Mouse (Mus musculus): ENCODE data around the gene Zfp507. TPM values are rescaled to one million over a fixed set of nuclear protein-coding genes. Genes with fewer than 3 reads are reported as not detected.

The Zfp507 gene
- polyA plus RNA-seq, 1 experiment, result 12.0 TPM

- Histone ChIP-seq H3K36me3 (ENCODE audit: control insufficient read depth, insufficient read depth, low read length) (no peaks in the 10 kb centered on the region), H3K27me3 (ENCODE audit: control insufficient read depth, insufficient read depth, low read length) (no peaks in the 10 kb centered on the region), H3K4me1 (ENCODE audit: control insufficient read depth, insufficient read depth, low read length) (no peaks in the 10 kb centered on the region), H3K27ac (ENCODE audit: control insufficient read depth, insufficient read depth, low read depth, low read length) (no peak overlapping the region), H3K4me3 (ENCODE audit: control insufficient read depth, low read depth, low read length) (no peak overlapping the region)
- TF ChIP-seq POLR2A (IDR thresholded peaks at IDR 0.05; ENCODE audit: control insufficient read depth, low read depth, low read length) (no peak), CTCF (IDR thresholded peaks at IDR 0.05; ENCODE audit: control insufficient read depth, insufficient read depth, insufficient replicate concordance, low read depth, low read length) (no peak)
Measured at GRCm38 (mm10) chr7:35738871-35739270, 63.9 kb downstream of the Zfp507 start.

- H3K36me3 ChIP-seq (ENCODE audit: control insufficient read depth, insufficient read depth, low read length), result no peaks in the 10 kb centered on the region
- no peak for TF ChIP-seq CTCF (IDR thresholded peaks at IDR 0.05; ENCODE audit: control insufficient read depth, insufficient read depth, insufficient replicate concordance, low read depth, low read length)
- TF ChIP-seq POLR2A (IDR thresholded peaks at IDR 0.05; ENCODE audit: control insufficient read depth, low read depth, low read length), result no peak
- no peak overlapping the region for H3K27ac ChIP-seq (ENCODE audit: control insufficient read depth, insufficient read depth, low read depth, low read length)
- H3K27me3 ChIP-seq (ENCODE audit: control insufficient read depth, insufficient read depth, low read length), result no peaks in the 10 kb centered on the region
- no peak overlapping the region for H3K4me3 ChIP-seq (ENCODE audit: control insufficient read depth, low read depth, low read length)
- peaks cover 2% of the 10 kb centered on the region; the same call in 1 of the 2 replicates for H3K4me1 ChIP-seq (ENCODE audit: control insufficient read depth, insufficient read depth, low read length)
Measured at GRCm38 (mm10) chr7:35733313-35734050, 69.3 kb downstream of the Zfp507 start.

GRCm38 (mm10) chr7:35732585-35733059 is 70.2 kb downstream of the Zfp507 start:
- Histone ChIP-seq H3K4me1 (ENCODE audit: control insufficient read depth, insufficient read depth, low read length) (peaks cover 2% of the 10 kb centered on the region; the same call in 1 of the 2 replicates), H3K27ac (ENCODE audit: control insufficient read depth, insufficient read depth, low read depth, low read length) (no peak overlapping the region), H3K36me3 (ENCODE audit: control insufficient read depth, insufficient read depth, low read length) (no peaks in the 10 kb centered on the region), H3K27me3 (ENCODE audit: control insufficient read depth, insufficient read depth, low read length) (no peaks in the 10 kb centered on the region), H3K4me3 (ENCODE audit: control insufficient read depth, low read depth, low read length) (no peak overlapping the region)
- TF ChIP-seq POLR2A (IDR thresholded peaks at IDR 0.05; ENCODE audit: control insufficient read depth, low read depth, low read length) (no peak), CTCF (IDR thresholded peaks at IDR 0.05; ENCODE audit: control insufficient read depth, insufficient read depth, insufficient replicate concordance, low read depth, low read length) (no peak)

- Histone ChIP-seq H3K27ac (ENCODE audit: control insufficient read depth, insufficient read depth, low read depth, low read length) (no peak overlapping the region), H3K36me3 (ENCODE audit: control insufficient read depth, insufficient read depth, low read length) (no peaks in the 10 kb centered on the region), H3K4me3 (ENCODE audit: control insufficient read depth, low read depth, low read length) (no peak overlapping the region), H3K27me3 (ENCODE audit: control insufficient read depth, insufficient read depth, low read length) (no peaks in the 10 kb centered on the region), H3K4me1 (ENCODE audit: control insufficient read depth, insufficient read depth, low read length) (peaks cover 2% of the 10 kb centered on the region; the same call in 1 of the 2 replicates)
- no peak for TF ChIP-seq POLR2A (IDR thresholded peaks at IDR 0.05; ENCODE audit: control insufficient read depth, low read depth, low read length)
Measured at GRCm38 (mm10) chr7:35729621-35730031, 73.2 kb downstream of the Zfp507 start.

- Histone ChIP-seq H3K27ac (ENCODE audit: control insufficient read depth, insufficient read depth, low read depth, low read length) (no peak overlapping the region), H3K4me3 (ENCODE audit: control insufficient read depth, low read depth, low read length) (no peak overlapping the region), H3K4me1 (ENCODE audit: control insufficient read depth, insufficient read depth, low read length) (peaks cover 2% of the 10 kb centered on the region; the same call in 1 of the 2 replicates), H3K27me3 (ENCODE audit: control insufficient read depth, insufficient read depth, low read length) (no peaks in the 10 kb centered on the region), H3K36me3 (ENCODE audit: control insufficient read depth, insufficient read depth, low read length) (no peaks in the 10 kb centered on the region)
- TF ChIP-seq CTCF (IDR thresholded peaks at IDR 0.05; ENCODE audit: control insufficient read depth, insufficient read depth, insufficient replicate concordance, low read depth, low read length), result no peak
- TF ChIP-seq POLR2A (IDR thresholded peaks at IDR 0.05; ENCODE audit: control insufficient read depth, low read depth, low read length), result no peak
Measured at GRCm38 (mm10) chr7:35728376-35728775, 74.4 kb downstream of the Zfp507 start.

GRCm38 (mm10) chr7:35723035-35723434 is 79.8 kb downstream of the Zfp507 start:
- no peak for TF ChIP-seq CTCF (IDR thresholded peaks at IDR 0.05; ENCODE audit: control insufficient read depth, insufficient read depth, insufficient replicate concordance, low read depth, low read length)
- no peak for TF ChIP-seq POLR2A (IDR thresholded peaks at IDR 0.05; ENCODE audit: control insufficient read depth, low read depth, low read length)
- Histone ChIP-seq H3K36me3 (ENCODE audit: control insufficient read depth, insufficient read depth, low read length) (no peaks in the 10 kb centered on the region), H3K27me3 (ENCODE audit: control insufficient read depth, insufficient read depth, low read length) (no peaks in the 10 kb centered on the region), H3K4me1 (ENCODE audit: control insufficient read depth, insufficient read depth, low read length) (no peaks in the 10 kb centered on the region), H3K27ac (ENCODE audit: control insufficient read depth, insufficient read depth, low read depth, low read length) (no peak overlapping the region), H3K4me3 (ENCODE audit: control insufficient read depth, low read depth, low read length) (no peak overlapping the region)

Other genes starting within 250 kb of the Zfp507 start
- gene Nudt19, start 246.7 kb downstream of the Zfp507 start, polyA plus RNA-seq (2012; rRNA removed), result 4.9 and 5.7 TPM in 2 replicates
- gene Rgs9bp, start 217.4 kb downstream of the Zfp507 start, polyA plus RNA-seq (2012; rRNA removed), result 0.06 and 0.07 TPM in 2 replicates
- 12.8 and 15.0 TPM in 2 replicates for gene Ankrd27, start 216.8 kb downstream of the Zfp507 start, polyA plus RNA-seq (2012; rRNA removed)
- gene Pdcd5, start 155.5 kb downstream of the Zfp507 start, polyA plus RNA-seq (2012; rRNA removed), result 272 and 388 TPM in 2 replicates
- 4.6 and 4.8 TPM in 2 replicates for gene Dpy19l3, start 48.5 kb downstream of the Zfp507 start, polyA plus RNA-seq (2012; rRNA removed)